Mouse (Mus musculus): ENCODE measurements around the gene Zbed4.
"Not testable (repeated sequence)": the region's sequence is repeated elsewhere in the genome, so short reads cannot be mapped to it uniquely, and the experiment has no call there.

Gene Zbed4

GRCm38 (mm10) chr15:88810369-88810768, 58.9 kb downstream of the Zbed4 start:
- no peak for DNase-seq (ENCODE audit: low spot score in 2 of 2)

DNA sequence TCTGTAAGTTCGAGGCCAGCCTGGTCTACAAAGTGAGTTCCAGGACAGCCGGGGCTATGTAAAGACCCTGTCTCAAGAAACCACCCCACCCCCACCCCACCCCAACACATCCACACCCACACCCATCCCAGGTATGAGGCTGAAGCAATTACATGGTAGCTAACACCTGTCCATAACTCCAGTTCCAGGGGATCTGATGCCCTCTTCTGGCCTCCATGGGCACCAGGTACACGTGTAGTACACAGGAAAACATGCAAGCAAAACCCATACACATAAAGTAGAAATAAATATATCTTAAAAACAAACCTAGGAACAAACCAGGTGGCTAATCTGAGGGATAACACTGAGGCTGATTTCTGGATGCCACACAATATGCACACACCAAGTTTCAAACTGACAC, 61.8 kb downstream of the Zbed4 start:
- no peak for DNase-seq (ENCODE audit: low spot score in 2 of 2)

GRCm38 (mm10) chr15:88813873-88814272, 62.4 kb downstream of the Zbed4 start:
- DNase-seq (ENCODE audit: low spot score in 2 of 2): not testable (repeated sequence)

- DNase-seq (ENCODE audit: low spot score in 2 of 2): no peak
These were observed 63.1 kb downstream of the Zbed4 start for GRCm38 (mm10) chr15:88814411-88815047.

DNA sequence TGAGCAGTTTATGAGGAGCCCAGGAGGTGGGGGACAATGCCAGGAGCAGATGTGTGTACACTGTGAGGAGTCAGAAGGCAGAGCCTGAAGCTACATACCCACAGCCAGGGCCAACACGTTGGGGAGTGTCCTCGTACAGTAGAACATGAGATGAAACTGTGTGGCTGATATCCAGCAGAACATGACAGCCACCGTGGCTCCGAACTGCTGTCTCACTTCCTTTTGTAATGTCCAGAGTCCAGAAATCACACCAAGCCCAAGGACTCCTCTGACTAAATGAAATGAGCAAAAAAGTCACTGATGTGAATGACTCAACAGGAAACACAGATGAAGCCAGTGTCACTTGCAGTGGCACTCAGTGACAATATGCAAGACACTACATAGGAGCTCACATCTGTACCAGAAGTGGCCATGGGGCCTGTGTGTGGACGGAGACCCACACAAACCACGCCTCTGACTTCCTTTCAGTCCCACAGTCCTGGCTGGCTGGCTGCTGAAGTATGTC, 63.8 kb downstream of the Zbed4 start:
- DNase-seq (ENCODE audit: low spot score in 2 of 2): no peak

DNA sequence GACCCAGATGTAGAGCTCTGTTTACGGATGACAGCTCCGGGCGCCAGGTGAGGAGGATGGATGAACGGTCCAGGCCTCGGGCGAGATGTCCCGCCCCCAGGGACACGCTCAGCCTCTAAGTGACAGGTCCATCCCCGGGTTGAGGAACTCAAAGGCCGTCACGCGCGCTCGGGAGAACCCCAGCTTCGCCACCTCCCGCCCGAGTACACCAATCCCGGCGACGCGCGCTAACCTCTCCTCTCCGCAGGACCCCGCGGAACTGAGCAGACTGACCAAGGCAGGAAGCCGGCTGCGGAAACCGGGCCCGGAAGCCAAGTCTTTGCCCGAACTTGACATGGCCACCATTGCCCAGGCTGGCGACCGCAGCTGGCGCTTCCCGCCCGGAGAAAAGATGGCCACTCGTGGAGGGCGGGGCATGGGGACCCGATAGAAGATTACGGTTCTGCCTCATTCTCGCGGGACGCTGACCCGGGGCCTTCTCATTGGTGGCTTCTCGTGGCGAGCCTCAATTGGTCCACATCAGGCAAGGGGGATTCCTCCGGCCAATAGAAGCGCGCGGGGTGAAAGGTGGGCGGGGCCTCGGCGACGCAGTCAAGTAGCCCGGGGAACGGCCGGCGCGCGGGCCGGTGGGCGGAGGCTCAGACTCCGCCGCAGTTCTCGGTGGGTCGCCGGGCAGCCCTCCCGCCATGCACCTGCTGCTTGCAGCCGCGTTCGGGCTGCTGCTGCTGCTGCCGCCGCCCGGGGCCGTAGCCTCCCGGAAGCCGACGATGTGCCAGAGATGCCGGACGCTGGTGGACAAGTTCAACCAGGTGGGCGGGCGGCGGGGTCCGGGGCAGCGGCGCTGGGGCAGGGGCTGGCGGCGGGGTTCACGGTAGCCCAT, 67.8 kb downstream of the Zbed4 start, which contains the start of the genes Alg12 and Creld2:
Gene Alg12, minus strand, starts transcription at position 293 of the 880 bp plus-strand sequence.
Gene Creld2, plus strand, starts transcription at position 621 of the 880 bp plus-strand sequence.
- DNase-seq (ENCODE audit: low spot score in 2 of 2): peak; percentile 100

DNA sequence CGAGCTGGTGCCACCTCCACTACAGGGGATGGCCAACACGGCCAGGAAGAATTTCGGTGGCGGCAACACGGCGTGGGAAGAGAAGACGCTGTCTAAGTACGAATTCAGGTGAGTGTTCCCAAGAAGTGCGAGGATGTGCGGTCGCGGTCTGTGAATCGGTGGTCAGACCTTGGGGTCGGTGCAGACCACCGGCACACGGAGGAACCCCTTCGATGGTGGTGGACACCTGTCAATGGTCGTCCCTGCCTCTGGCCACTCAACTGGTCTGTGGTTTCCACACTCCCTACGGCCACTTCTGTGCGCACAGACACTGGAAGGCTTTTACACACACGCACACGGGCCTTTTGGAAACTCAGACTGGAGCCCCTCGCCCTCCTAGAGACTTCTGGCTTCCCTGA, 68.4 kb downstream of the Zbed4 start:
- no peak for DNase-seq (ENCODE audit: low spot score in 2 of 2)

GRCm38 (mm10) chr15:88821403-88821802, 69.9 kb downstream of the Zbed4 start:
- no peak for DNase-seq (ENCODE audit: low spot score in 2 of 2)

DNA sequence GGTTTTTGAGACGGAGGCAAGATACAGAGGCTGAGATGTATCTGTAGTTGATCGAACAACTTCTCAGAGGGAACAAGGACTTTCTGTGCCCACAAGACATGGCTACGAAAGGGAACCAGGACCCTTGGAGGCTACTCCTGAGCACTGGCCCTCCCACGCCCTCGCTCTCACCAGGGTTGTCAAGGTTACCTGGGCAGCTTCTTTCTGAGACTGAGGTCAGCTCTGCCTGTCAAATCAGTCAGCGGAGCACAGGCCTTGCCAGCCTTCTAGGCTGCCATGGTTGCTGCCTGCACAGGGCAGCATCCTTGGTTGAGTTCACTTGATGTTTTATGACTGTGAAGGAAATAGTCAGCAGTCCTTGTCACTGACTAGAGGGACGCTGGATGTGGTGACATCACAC, 71.1 kb downstream of the Zbed4 start:
- no peak for DNase-seq (ENCODE audit: low spot score in 2 of 2)

DNA sequence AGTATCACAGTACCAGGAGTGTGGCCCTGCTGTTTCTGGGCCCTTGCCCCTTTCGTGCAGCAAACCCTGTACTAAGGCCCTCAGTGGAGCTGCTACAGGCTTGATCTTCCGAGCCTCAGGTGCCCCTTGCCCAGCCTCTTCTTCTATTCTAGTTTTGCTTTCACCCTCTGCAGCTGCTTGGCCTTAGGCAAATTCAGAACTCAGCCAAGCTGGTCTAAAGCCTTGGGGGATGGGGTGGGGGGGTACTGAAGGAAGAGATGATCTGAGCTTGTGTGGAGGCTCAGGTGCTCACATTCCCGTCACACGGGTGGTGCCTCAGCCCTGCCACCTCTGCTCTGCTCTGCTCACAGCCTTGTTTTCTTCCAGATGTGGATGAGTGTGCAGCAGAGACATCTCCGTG, 71.9 kb downstream of the Zbed4 start:
- no peak for DNase-seq (ENCODE audit: low spot score in 2 of 2)

DNA sequence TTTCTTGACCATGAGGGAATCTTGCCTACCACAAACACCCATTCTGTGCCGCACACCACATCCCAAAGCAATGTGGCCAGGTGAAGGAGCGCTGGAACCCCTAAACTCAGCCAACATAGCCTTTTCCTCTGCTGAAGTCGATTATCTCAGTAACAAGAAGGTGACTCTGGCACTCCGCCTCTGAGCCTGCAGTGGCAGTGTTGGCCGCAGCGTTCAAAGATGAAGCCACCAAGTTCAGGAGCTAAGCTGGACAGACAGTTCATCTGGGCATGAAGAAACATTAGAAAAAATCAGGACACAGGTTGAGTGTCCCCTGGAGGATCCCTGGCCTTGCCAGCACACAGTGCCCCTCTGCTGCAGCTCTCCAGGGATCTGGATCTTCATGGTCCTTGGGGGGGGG, 76.0 kb downstream of the Zbed4 start:
- no peak for DNase-seq (ENCODE audit: low spot score in 2 of 2)

DNA sequence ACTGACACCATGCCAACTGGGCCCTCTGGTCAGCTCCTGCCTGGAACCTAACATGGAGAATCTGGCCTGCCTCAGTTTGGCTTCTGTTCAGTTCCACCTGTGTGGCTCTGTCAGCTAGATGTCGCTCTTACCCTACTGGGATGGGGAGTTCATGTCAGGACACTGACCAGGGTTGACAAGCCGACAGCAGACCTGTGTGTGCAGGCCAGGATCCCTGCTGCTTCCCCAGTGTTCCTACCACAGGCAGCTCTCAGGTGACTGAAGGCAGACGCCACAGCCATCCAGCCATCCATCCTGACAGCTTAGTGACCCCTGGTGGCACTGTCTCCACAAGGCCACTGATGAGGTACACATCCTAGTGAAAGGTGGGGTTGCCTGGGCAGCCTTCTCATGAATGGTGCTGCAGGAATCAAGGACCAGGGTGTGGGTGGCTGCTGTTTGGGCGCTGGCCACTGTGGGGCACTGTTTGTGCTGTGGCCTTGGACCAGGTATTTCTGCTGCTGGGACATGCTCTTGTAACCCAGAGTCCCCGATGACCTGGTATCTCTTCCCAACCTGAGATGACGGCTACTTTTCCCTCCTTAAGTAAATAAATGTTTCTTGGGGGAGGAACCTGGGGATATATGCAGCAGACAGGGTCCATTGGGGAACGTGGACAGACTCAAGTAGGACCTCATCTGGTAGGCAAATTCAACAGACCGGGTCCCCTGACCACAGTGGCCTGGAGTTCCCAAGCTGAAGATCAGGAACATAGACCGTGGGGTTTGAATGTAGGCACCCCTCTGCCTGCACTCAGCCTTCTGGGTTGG, 76.7 kb downstream of the Zbed4 start:
- DNase-seq (ENCODE audit: low spot score in 2 of 2): peak in 1 of 2 experiments; percentile 52

GRCm38 (mm10) chr15:88828800-88829705, 77.6 kb downstream of the Zbed4 start:
- peak; percentile 58 to 84 for DNase-seq (ENCODE audit: low spot score in 2 of 2)

DNA sequence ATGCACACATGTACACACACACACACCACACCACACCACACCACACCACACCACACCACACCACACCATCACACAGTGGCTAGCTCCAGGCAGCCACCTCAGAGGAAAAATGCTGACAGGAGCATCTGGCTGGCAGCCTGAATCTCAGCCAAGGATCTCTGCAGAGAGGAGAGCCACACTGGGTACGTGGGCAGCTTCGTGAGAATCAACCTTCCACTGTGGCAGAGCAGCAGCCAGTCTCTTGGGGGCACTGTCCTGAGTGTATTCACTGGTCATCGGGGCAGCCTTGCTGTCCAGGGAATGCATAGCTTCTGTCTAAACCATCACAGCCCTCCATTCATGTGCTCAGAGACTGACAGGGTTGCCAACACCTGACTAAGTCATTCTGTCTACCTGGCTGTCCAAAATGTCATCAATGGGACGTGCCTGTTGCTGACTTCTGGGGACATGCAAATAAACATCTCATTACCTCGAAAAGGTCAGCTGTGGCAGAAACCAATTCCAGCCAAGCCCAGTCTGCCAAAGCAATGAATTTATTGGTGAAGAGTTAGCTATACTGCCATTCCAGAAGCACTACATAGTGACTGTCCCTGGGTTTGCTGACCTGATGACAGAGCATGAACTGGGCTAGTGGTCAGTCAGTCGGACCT, 78.5 kb downstream of the Zbed4 start:
- DNase-seq (ENCODE audit: low spot score in 2 of 2): no peak

DNA sequence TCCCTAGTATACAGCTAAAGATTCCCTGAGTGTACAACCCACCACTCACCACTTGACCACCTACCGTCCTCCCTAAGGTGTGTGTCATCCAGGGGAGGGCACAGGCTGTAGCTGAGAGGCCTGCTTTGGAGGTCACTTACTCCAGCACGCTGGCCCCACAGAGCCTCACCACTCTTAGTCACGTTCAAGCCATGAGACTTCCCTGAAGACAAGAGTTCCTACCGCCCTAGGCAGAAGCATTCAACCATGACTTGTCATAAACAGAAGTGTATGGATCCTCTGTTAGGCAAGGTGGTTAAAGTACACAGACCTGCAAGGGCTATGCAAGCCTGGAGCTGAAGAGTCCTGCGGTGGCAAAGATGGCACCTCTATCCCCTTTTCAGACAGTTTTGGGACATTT, 79.2 kb downstream of the Zbed4 start:
- DNase-seq (ENCODE audit: low spot score in 2 of 2): no peak

- DNase-seq (ENCODE audit: low spot score in 2 of 2): no peak
These were observed 80.0 kb downstream of the Zbed4 start for GRCm38 (mm10) chr15:88831482-88831881.

DNA sequence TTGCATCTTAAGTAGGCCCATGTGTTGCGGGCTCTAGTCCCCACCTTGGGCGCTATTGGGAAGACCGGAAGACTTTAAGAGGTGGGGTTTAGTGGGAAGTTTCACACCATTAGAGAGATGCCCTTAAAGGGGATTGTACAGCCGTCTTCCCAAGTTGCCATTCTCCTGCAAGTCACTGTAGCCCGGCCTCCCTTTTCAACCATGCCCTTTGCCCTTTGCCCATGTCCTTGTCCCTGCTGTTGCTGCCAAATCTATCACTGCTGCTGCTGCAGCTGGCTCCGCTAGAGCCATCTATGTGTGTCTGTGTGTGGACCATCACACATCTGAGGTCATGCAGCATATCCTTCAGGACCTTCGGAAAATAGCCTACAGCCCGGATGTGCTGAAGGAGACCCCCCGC, 81.1 kb downstream of the Zbed4 start:
- DNase-seq (ENCODE audit: low spot score in 2 of 2): no peak

Data from frontal cortex, postnatal 10 days (tissue).